8 mouse cellular contexts compared by ENCODE assay signal in the genomic region with DNA sequence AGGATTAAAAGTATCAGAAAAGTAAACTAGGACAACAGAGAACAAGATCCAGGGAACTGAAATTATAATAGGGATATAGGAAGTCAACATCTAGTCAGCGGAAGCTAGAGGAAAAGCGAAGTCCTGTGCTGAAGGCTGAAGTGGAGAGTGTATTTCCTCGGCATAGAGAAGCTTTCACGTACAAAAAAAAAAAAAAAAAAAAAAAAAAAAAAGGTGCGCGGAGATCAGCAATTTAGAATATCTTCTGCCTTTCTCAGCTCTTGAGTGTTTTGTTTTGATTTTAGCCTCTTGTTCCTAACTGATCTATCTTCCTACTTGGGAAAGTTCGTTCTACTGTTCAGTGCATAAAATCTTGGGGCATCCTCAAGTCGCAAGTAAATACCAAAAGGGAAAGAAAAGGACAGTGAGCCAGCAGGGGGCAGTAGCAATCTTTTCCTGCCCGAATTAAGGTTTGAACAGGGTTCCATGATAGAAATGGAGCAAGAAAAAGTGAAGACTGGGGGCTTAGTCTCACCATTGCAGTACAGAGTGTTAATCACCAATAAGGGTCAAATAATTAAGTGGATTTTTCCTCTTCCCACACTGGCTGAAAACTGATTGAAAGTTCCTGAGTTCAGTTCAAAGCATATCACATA. TPM values are rescaled to one million over a fixed set of nuclear protein-coding genes. Genes with fewer than 3 reads are reported as not detected.
DNase-seq lines count a peak whose midpoint lies in the region; ATAC-seq and TF ChIP-seq lines count a peak whose summit lies in the region.

No protein-coding gene starts in this region.

- no peak for ATAC-seq in lung, embryonic 14.5 days (ENCODE audit: insufficient read depth)
- 0 out of 2 replicates have a peak, but pooled peaks have one; percentile 27 for ATAC-seq in forebrain, embryonic 11.5 days (replicated peaks; ENCODE audit: low FRiP score)
- no peak for ATAC-seq in intestine, postnatal 0 days
- ATAC-seq in liver, embryonic 12.5 days, result no peak
- ATAC-seq in stomach, embryonic 14.5 days (ENCODE audit: insufficient number of reproducible peaks, insufficient read depth, low FRiP score, low read depth), result no peak

- H3K4me3 ChIP-seq in lung, embryonic 14.5 days (ENCODE audit: low read depth, low read length), result no peak overlapping the region
- peak overlapping the region; percentile 7; the same call in 1 of the 2 replicates for H3K4me3 ChIP-seq in forebrain, embryonic 11.5 days (ENCODE audit: low read depth, low read length)
- no peak overlapping the region for H3K4me3 ChIP-seq in intestine, postnatal 0 days (ENCODE audit: low read depth, low read length)
- no peak overlapping the region for H3K4me3 ChIP-seq in liver, embryonic 12.5 days
- H3K4me3 ChIP-seq in stomach, embryonic 14.5 days (ENCODE audit: low read depth, low read length), result peak overlapping the region; percentile 14; the same call in 1 of the 2 replicates

- no peak overlapping the region for H3K27ac ChIP-seq in lung, embryonic 14.5 days (ENCODE audit: low read depth)
- H3K27ac ChIP-seq in forebrain, embryonic 11.5 days (ENCODE audit: low read depth, low read length), result no peak overlapping the region
- no peak overlapping the region for H3K27ac ChIP-seq in intestine, postnatal 0 days (ENCODE audit: low read depth, low read length)
- H3K27ac ChIP-seq in liver, embryonic 12.5 days, result no peak overlapping the region
- H3K27ac ChIP-seq in stomach, embryonic 14.5 days (ENCODE audit: low read length), result no peak overlapping the region

- no peaks in the 10 kb centered on the region for H3K4me1 ChIP-seq in lung, embryonic 14.5 days (ENCODE audit: insufficient read depth)
- no peaks in the 10 kb centered on the region for H3K4me1 ChIP-seq in forebrain, embryonic 11.5 days (replicated peaks; ENCODE audit: control insufficient read depth, insufficient read depth, low read length)
- H3K4me1 ChIP-seq in intestine, postnatal 0 days (replicated peaks; ENCODE audit: control insufficient read depth, insufficient read depth, low read length), result no peaks in the 10 kb centered on the region
- H3K4me1 ChIP-seq in liver, embryonic 12.5 days, result no peaks in the 10 kb centered on the region
- H3K4me1 ChIP-seq in stomach, embryonic 14.5 days (ENCODE audit: control insufficient read depth, insufficient read depth, low read length), result no peaks in the 10 kb centered on the region

- no peaks in the 10 kb centered on the region for H3K36me3 ChIP-seq in lung, embryonic 14.5 days (ENCODE audit: insufficient read depth)
- no peaks in the 10 kb centered on the region for H3K36me3 ChIP-seq in forebrain, embryonic 11.5 days (ENCODE audit: control insufficient read depth, insufficient read depth, low read length)
- H3K36me3 ChIP-seq in intestine, postnatal 0 days (ENCODE audit: control insufficient read depth, insufficient read depth), result no peaks in the 10 kb centered on the region
- no peaks in the 10 kb centered on the region for H3K36me3 ChIP-seq in liver, embryonic 12.5 days
- H3K36me3 ChIP-seq in stomach, embryonic 14.5 days (ENCODE audit: control insufficient read depth, insufficient read depth, low read length), result no peaks in the 10 kb centered on the region

- WGBS in lung, embryonic 14.5 days, result 12% methylated on average over 9 of the region's 9 CpGs
- WGBS in forebrain, embryonic 11.5 days, result 15% methylated on average over 9 of the region's 9 CpGs
- 19% methylated on average over 9 of the region's 9 CpGs for WGBS in intestine, postnatal 0 days
- 10% methylated on average over 9 of the region's 9 CpGs for WGBS in liver, embryonic 12.5 days (ENCODE audit: insufficient replicate concordance)
- WGBS in stomach, embryonic 14.5 days, result 17% methylated on average over 9 of the region's 9 CpGs

- no peaks in the 10 kb centered on the region for H3K9me3 ChIP-seq in lung, embryonic 14.5 days (ENCODE audit: low read depth, low read length)
- H3K9me3 ChIP-seq in forebrain, embryonic 11.5 days (ENCODE audit: control insufficient read depth, low read length), result no peaks in the 10 kb centered on the region
- H3K9me3 ChIP-seq in intestine, postnatal 0 days (ENCODE audit: control insufficient read depth), result no peaks in the 10 kb centered on the region
- no peaks in the 10 kb centered on the region for H3K9me3 ChIP-seq in liver, embryonic 12.5 days (replicated peaks)
- H3K9me3 ChIP-seq in stomach, embryonic 14.5 days (ENCODE audit: control insufficient read depth, low read depth, low read length), result no peaks in the 10 kb centered on the region

- no peaks in the 10 kb centered on the region for H3K27me3 ChIP-seq in lung, embryonic 14.5 days (ENCODE audit: insufficient read depth, low read length)
- no peaks in the 10 kb centered on the region for H3K27me3 ChIP-seq in forebrain, embryonic 11.5 days (ENCODE audit: control insufficient read depth, insufficient read depth, low read length)
- H3K27me3 ChIP-seq in intestine, postnatal 0 days (replicated peaks; ENCODE audit: control insufficient read depth, insufficient read depth, low read length), result no peaks in the 10 kb centered on the region
- no peaks in the 10 kb centered on the region for H3K27me3 ChIP-seq in liver, embryonic 12.5 days (replicated peaks)
- H3K27me3 ChIP-seq in stomach, embryonic 14.5 days (ENCODE audit: control insufficient read depth, insufficient read depth, low read length), result no peaks in the 10 kb centered on the region

- peak; percentile 19 for DNase-seq in lung, embryonic 14.5 days
- DNase-seq in lung, postnatal 4 days, result no peak
- peak; percentile 60 for DNase-seq in brain, adult 2 months (ENCODE audit: low read depth, low spot score)
- peak; percentile 56 for DNase-seq in forebrain, embryonic 11.5 days (ENCODE audit: low spot score)
- no peak for DNase-seq in urinary bladder, postnatal 10 days (ENCODE audit: low spot score)

- H3K9ac ChIP-seq in lung, embryonic 14.5 days, result no peak overlapping the region
- no peak overlapping the region for H3K9ac ChIP-seq in forebrain, embryonic 11.5 days (ENCODE audit: low read length)
- H3K9ac ChIP-seq in intestine, postnatal 0 days (ENCODE audit: low read depth, low read length), result no peak overlapping the region
- no peak overlapping the region for H3K9ac ChIP-seq in liver, embryonic 12.5 days
- no peak overlapping the region for H3K9ac ChIP-seq in stomach, embryonic 14.5 days (replicated peaks; ENCODE audit: low read depth, low read length)

- TF ChIP-seq CTCF in lung, embryonic 14.5 days (IDR thresholded peaks at IDR 0.05; ENCODE audit: low read depth), result no peak; the same call in 1 of the 2 replicates
- peak; percentile 57 for TF ChIP-seq CTCF in intestine, postnatal 0 days (IDR thresholded peaks at IDR 0.05; ENCODE audit: low read depth)

- peak overlapping the region; percentile 32; the same call in 1 of the 2 replicates for H3K4me2 ChIP-seq in lung, embryonic 14.5 days
- H3K4me2 ChIP-seq in forebrain, embryonic 11.5 days (ENCODE audit: low read depth, low read length, severe bottlenecking), result peak overlapping the region; percentile 49
- H3K4me2 ChIP-seq in intestine, postnatal 0 days (replicated peaks; ENCODE audit: low read depth), result peak overlapping the region; percentile 35
- peak overlapping the region; percentile 28; the same call in 1 of the 2 replicates for H3K4me2 ChIP-seq in liver, embryonic 12.5 days
- H3K4me2 ChIP-seq in stomach, embryonic 14.5 days (replicated peaks; ENCODE audit: low read depth, low read length), result peak overlapping the region; percentile 35

RNA-seq across cellular contexts. Expression of a gene that starts 0.6 kb away (rescaled TPM):
- polyA plus RNA-seq in lung, embryonic 14.5 days (2014; fragmentation: Nextera tagmentation; extraction: Ambion mirVana), result not detected in 2 replicates
- 0.08 and 0.29 TPM in 2 replicates for polyA plus RNA-seq in forebrain, embryonic 11.5 days (2014; fragmentation: Nextera tagmentation; extraction: Ambion mirVana)
- polyA plus RNA-seq in intestine, postnatal 0 days (2015; fragmentation: Nextera tagmentation; extraction: Ambion mirVana), result 0.04 TPM in 1 of 2 replicates, not detected in the other
- not detected in 2 replicates for polyA plus RNA-seq in liver, embryonic 12.5 days (2016; fragmentation: Nextera tagmentation; extraction: Ambion mirVana)
- polyA plus RNA-seq in stomach, embryonic 14.5 days (2014; fragmentation: Nextera tagmentation; extraction: Ambion mirVana), result 0.07 TPM in 1 of 2 replicates, not detected in the other

Comparison
In these comparisons a context has a peak if more than half of its experiments do, and no peak if none do; other contexts are left out.
1. DNase-seq: peak in lung, embryonic 14.5 days (single experiment), brain, adult 2 months (single experiment) and forebrain, embryonic 11.5 days (single experiment); none in lung, postnatal 4 days (0 of 2) and urinary bladder, postnatal 10 days (single experiment).
2. H3K4me3 ChIP-seq: peak in forebrain, embryonic 11.5 days (single experiment) and stomach, embryonic 14.5 days (single experiment); none in lung, embryonic 14.5 days (single experiment), intestine, postnatal 0 days (single experiment) and liver, embryonic 12.5 days (single experiment).
3. Peak in every context shown above with its lines, with median percentiles within 50 percentile points of each other: H3K4me2 ChIP-seq.